Mouse (Mus musculus) spleen, adult 2 months (tissue): Measurements from ENCODE around the gene Cxadr.

Experiments
- CTCF ChIP-seq: fragments of 200-500 bp; IDR thresholded peaks from 2 replicates; pipeline ENCODE4 v1.5.1; 2011; ENCODE audit warnings: mild to moderate bottlenecking, inconsistent platforms; ENCODE audit not compliant: insufficient read depth, insufficient read length, insufficient replicate concordance; ENCODE audit errors: extremely low read depth
- POLR2A ChIP-seq: fragments of 200-500 bp; IDR thresholded peaks from 2 replicates; pipeline ENCODE4 v1.6.1; 2011; ENCODE audit warnings: low read depth, low read length, inconsistent platforms

DNA sequence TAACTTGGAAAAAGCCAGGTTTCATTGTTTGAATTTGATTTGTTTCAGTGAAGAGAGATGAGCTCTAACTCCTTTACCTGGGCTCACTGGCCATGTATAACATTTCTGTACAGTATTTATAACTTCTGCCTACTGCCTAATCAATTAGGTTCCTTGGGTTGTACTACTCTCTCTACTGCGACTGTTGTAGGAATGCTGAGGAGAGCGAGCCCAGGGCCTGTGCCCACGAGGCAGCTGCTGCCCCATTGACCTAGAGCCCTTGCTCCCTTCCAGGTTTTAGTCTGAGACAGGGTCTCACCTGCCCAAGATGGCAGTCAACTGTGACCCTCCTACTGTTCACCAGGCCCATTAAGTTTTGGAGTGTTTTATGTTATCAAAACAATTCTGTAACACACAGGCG, 60.2 kb downstream of the Cxadr start:
- TF ChIP-seq CTCF (no peak), POLR2A (no peak)
